Mouse (Mus musculus) macrophage (primary cell): ENCODE data around the gene Pecam1. TPM values are rescaled to one million over a fixed set of nuclear protein-coding genes. Genes with fewer than 3 reads are reported as not detected.

Experiments used
- H3K27ac ChIP-seq: fragments of 350-480 bp; formaldehyde crosslinking; 2 replicates; pipeline ENCODE4 v1.9.0; 2021
- H3K36me3 ChIP-seq: fragments of 350-480 bp; formaldehyde crosslinking; 2 replicates; pipeline ENCODE4 v1.9.0; 2021; ENCODE audit errors: inconsistent target
- H3K4me3 ChIP-seq: fragments of 350-480 bp; formaldehyde crosslinking; 2 replicates; pipeline ENCODE4 v1.9.0; 2021; ENCODE audit errors: inconsistent target
- H3K79me2 ChIP-seq: fragments of 350-480 bp; formaldehyde crosslinking; 2 replicates; pipeline ENCODE4 v1.9.0; 2021; ENCODE audit errors: inconsistent target
- WGBS: methylation state at CpG from one replicate; pipeline ENCODE4 v1.1.7; 2026; ENCODE audit warnings: inconsistent platforms; ENCODE audit not compliant: missing documents; 5-methylcytosine and 5-hydroxymethylcytosine counted together
- polyA plus RNA-seq: library from polyadenylated mRNA; stranded (reverse); fragments of 250-400 nt; gene quantifications from 3 replicates; pipeline ENCODE4 v1.2.4, GENCODE M21; 2018; ENCODE audit warnings: inconsistent platforms

Gene Pecam1
- polyA plus RNA-seq, 1 experiment from 2014 or later: 1.5 TPM

GRCm38 (mm10) chr11:106780089-106780425 lies 29.6 kb upstream of the Pecam1 start:
- Histone ChIP-seq H3K36me3 (peaks cover 53% of the 10 kb centered on the region), H3K27ac (peak overlapping the region; percentile 37), H3K79me2 (peaks cover 57% of the 10 kb centered on the region), H3K4me3 (no peak overlapping the region)
- WGBS: 80% methylated on average over 4 of the region's 4 CpGs

- Histone ChIP-seq H3K79me2 (peaks cover 51% of the 10 kb centered on the region), H3K27ac (peak within 1 kb of the TSS; percentile 71), H3K4me3 (peak within 1 kb of the TSS; percentile 64), H3K36me3 (peaks cover 53% of the 10 kb centered on the region)
- 3% methylated on average over 25 of the region's 30 CpGs for WGBS
These were observed 29.1 kb upstream of the Pecam1 start, which contains the start of gene Polg2 for GRCm38 (mm10) chr11:106779388-106780088. TSS of gene Polg2 (minus strand) at chr11:106779537.

DNA sequence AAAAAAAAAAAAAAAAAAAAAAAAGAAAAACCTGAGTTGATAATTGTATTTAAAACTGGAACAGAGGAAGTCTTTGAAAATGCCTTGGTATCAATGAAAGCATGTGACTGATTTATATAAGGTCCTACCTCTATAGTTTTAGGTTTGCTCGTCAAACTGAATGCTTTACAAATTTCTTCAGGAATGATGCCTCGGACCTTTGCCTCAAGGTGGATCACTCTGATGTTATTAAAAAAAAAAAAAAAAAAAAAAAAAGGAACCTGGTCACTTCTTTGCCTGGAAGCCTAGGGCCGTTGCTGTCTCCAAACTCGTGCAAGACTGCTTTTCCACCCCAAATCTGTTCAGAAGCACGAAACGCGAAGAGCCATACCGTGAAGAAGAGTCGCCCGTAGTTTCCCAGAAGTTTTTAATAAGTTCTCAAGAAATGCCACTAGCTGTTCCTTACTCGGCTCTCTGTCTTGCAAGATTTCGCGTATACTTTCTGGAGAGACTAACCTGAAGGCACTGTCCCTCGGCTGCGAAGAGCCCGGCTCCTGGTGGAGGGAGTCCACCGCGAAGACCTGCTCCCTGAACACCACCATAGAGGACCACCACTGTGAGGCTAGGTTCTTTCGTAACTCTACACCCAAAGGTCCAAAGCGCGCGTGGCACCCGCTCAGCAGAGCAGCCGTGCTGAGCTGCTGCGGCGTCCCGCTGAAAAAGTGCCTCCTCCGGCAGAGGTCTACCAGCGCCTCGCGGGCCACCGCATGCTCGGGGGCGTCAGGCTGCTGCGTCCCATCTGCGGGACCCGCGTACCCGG lies 28.4 kb upstream of the Pecam1 start:
- peak overlapping the region; percentile 64 for H3K4me3 ChIP-seq
- H3K27ac ChIP-seq: peak overlapping the region; percentile 71
- peaks cover 53% of the 10 kb centered on the region for H3K36me3 ChIP-seq
- peaks cover 44% of the 10 kb centered on the region for H3K79me2 ChIP-seq
- under 1% methylated on average over 37 of the region's 39 CpGs for WGBS

DNA sequence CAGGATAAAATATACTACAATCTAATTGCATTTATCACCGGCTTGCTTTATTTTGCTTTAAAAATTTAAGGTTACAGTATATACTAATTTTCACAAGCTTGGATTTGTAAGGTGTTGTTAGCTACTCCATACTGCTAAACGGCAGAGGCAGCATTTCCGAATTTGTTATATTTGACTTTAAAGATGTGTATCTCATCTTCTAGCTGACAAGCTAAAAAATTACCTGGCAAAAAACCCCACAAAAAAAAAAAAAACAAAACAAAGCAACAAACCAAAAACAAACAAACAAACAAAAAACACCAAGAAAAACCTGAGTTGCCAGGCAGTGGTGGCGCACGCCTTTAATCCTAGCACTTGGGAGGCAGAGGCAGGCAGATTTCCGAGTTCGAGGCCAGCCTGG lies 27.7 kb upstream of the Pecam1 start:
- Histone ChIP-seq H3K36me3 (peaks cover 53% of the 10 kb centered on the region), H3K4me3 (peak overlapping the region; percentile 64), H3K27ac (peak overlapping the region; percentile 71), H3K79me2 (peaks cover 37% of the 10 kb centered on the region)
- WGBS: 76% methylated on average over 5 of the region's 7 CpGs

- 73% methylated on average over 3 of the region's 3 CpGs for WGBS
- peaks cover 52% of the 10 kb centered on the region for H3K36me3 ChIP-seq
- H3K79me2 ChIP-seq: peaks cover 30% of the 10 kb centered on the region
- no peak overlapping the region; the same call in 1 of the 2 replicates for H3K4me3 ChIP-seq
- no peak overlapping the region for H3K27ac ChIP-seq
These were observed 27.0 kb upstream of the Pecam1 start for GRCm38 (mm10) chr11:106777395-106777794.

DNA sequence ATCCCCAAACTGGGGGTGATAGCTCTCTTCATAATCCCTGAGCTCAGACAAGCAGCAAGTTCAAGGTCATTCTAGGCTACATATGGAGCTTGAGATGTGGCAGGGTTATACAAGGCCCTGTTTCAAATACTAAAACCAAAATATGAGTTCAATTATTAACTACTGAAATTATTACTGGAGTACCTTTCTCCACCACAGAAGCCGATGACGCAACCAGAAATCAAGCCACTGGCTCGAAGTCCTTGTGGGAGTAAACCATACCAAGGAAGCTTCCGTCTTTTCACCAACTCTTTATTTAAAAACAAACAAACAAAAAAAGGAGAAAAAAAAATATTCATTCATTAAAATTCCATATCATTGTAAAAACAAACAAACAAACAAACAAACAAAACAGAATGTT lies 26.5 kb upstream of the Pecam1 start:
- peaks cover 47% of the 10 kb centered on the region for H3K36me3 ChIP-seq
- H3K79me2 ChIP-seq: peaks cover 26% of the 10 kb centered on the region
- H3K27ac ChIP-seq: no peak overlapping the region
- 52% methylated on average over 4 of the region's 4 CpGs for WGBS
- no peak overlapping the region for H3K4me3 ChIP-seq

GRCm38 (mm10) chr11:106773061-106773460 lies 22.6 kb upstream of the Pecam1 start:
- WGBS: 98% methylated on average over 9 of the region's 9 CpGs
- H3K27ac ChIP-seq: no peak overlapping the region
- H3K36me3 ChIP-seq: peaks cover 50% of the 10 kb centered on the region
- peaks cover 13% of the 10 kb centered on the region for H3K79me2 ChIP-seq
- H3K4me3 ChIP-seq: no peak overlapping the region

DNA sequence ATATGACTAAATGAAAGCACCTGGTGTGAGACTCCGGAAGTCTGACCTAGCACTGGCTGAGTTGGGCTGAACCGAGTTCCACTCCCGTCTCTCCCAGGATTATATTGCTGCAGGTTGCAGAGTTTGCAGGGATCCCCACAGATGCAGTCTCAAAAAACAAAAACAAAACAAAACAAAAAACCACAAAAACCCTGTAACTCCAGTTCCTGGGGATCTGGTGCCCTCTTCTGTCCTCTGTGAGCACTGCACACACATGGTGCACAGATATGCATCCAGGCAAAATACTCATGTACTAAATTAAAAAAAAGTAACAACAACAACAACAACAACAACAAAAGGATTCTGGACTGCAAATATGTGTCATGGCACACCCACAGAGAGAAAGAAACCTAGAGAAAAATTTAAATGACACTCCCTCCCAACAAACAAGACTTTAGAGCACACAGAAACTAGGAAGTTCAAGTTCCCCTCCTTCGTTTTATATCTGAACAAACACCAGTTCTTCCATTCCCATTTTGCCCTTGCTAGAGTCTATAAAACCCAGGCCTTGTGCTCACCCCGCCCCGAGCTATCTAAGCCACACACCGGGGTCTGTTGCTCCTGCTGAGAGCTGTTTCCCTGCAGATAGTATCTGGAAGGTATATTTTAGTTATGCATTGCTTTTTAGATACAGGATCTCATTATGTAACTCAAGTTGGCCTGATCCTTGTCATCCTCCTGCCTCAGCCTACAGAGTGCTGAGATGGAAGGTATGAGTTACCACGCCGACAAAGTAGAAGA lies 20.0 kb upstream of the Pecam1 start:
- 85% methylated on average over 9 of the region's 9 CpGs for WGBS
- H3K4me3 ChIP-seq: no peak overlapping the region
- H3K27ac ChIP-seq: no peak overlapping the region
- peaks cover 66% of the 10 kb centered on the region for H3K36me3 ChIP-seq
- H3K79me2 ChIP-seq: no peaks in the 10 kb centered on the region; the same call in 1 of the 2 replicates

GRCm38 (mm10) chr11:106767516-106767915 lies 17.1 kb upstream of the Pecam1 start:
- H3K36me3 ChIP-seq: peaks cover 50% of the 10 kb centered on the region

GRCm38 (mm10) chr11:106766611-106767162 lies 16.3 kb upstream of the Pecam1 start:
- Histone ChIP-seq H3K79me2 (no peaks in the 10 kb centered on the region; the same call in 1 of the 2 replicates), H3K27ac (no peak overlapping the region), H3K4me3 (no peak overlapping the region), H3K36me3 (peaks cover 50% of the 10 kb centered on the region)
- 91% methylated on average over 4 of the region's 4 CpGs for WGBS

More at GRCm38 (mm10) chr11:106767516-106767915, 17.1 kb upstream of the Pecam1 start:
- Histone ChIP-seq H3K4me3 (no peak overlapping the region), H3K79me2 (no peaks in the 10 kb centered on the region; the same call in 1 of the 2 replicates), H3K27ac (no peak overlapping the region)
- 84% methylated on average over 3 of the region's 4 CpGs for WGBS

GRCm38 (mm10) chr11:106762800-106763185 lies 12.4 kb upstream of the Pecam1 start:
- Histone ChIP-seq H3K36me3 (peaks cover 37% of the 10 kb centered on the region), H3K27ac (peak overlapping the region; percentile 73)

DNA sequence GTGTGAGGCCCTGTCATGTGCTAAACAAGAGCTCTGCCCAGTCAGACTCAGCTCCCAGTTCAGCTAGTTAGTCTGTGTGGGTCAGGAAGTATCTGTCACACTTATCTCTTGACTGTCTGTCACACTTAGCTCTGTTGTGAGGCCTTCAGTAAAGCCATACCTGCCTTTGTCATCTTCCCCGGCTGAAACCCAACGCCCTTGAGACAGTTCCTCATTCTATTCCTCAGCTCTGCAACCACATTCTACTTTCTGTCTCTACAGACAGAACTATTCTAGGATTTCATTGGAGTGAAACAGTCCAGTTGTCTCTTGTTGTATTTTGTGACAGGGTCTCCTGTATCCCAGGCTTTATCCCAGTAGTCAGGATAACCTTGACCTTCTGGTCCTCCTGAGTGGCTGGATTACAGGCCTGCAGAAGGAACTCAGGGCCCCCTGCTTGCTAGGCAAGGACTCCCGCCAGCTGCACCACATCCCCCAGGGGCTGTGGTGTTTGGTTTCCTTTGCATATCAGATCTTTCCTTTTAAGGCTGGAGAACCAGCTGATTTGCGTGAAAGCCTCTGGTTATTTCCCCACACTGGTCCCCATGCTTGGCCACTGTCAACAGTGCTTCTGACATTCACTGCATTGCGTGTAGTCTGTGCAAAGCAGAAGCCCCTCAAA lies 11.8 kb upstream of the Pecam1 start:
- Histone ChIP-seq H3K36me3 (peaks cover 32% of the 10 kb centered on the region), H3K4me3 (no peak overlapping the region), H3K27ac (peak overlapping the region; percentile 73), H3K79me2 (peaks cover 28% of the 10 kb centered on the region; the same call in 1 of the 2 replicates)
- WGBS: 7% methylated on average over 5 of the region's 5 CpGs

More at GRCm38 (mm10) chr11:106762800-106763185, 12.4 kb upstream of the Pecam1 start:
- H3K79me2 ChIP-seq: peaks cover 23% of the 10 kb centered on the region; the same call in 1 of the 2 replicates
- H3K4me3 ChIP-seq: no peak overlapping the region
- 47% methylated on average over 9 of the region's 9 CpGs for WGBS

- Histone ChIP-seq H3K4me3 (no peak overlapping the region), H3K27ac (peak overlapping the region; percentile 73; the same call in 1 of the 2 replicates), H3K79me2 (peaks cover 46% of the 10 kb centered on the region; the same call in 1 of the 2 replicates), H3K36me3 (peaks cover 36% of the 10 kb centered on the region)
- WGBS: 74% methylated on average over 5 of the region's 5 CpGs
These were observed 10.1 kb upstream of the Pecam1 start for GRCm38 (mm10) chr11:106760511-106760910.
